Mouse (Mus musculus) layer of hippocampus, adult 18-20 months (tissue): ENCODE data around the gene Vmn2r82. TPM values are rescaled to one million over a fixed set of nuclear protein-coding genes. Genes with fewer than 3 reads are reported as not detected.
"Not testable (repeated sequence)": the region's sequence is repeated elsewhere in the genome, so short reads cannot be mapped to it uniquely, and the experiment has no call there.

Source experiments
- DNase-seq, 2 experiments: peaks; one replicate each; pipeline ENCODE4 v3.0.0; 2022; ENCODE audit warnings: low spot score in 2 of 2
- long read RNA-seq: library from polyadenylated mRNA; stranded (forward); transcript quantifications from one replicate; pipeline ENCODE4 v2.0.0, GENCODE M21; 2021
- total RNA-seq, 2 experiments: library from RNA; stranded (reverse); gene quantifications; 2 replicates each; pipeline ENCODE4 v1.2.3; 2021

Vmn2r82 gene
- total RNA-seq, result not detected
- long read RNA-seq, result 0 reads

GRCm38 (mm10) chr10:79356220-79356619, at the start of gene Vmn2r82:
Vmn2r82 (plus strand) TSS chr10:79356520.
- not testable (repeated sequence) for DNase-seq

GRCm38 (mm10) chr10:79322033-79322736, 34.1 kb upstream of the Vmn2r82 start:
- peak in 1 of 2 experiments; percentile 1 for DNase-seq

- no peak for DNase-seq
Observed at GRCm38 (mm10) chr10:79322737-79323086, 33.6 kb upstream of the Vmn2r82 start.

GRCm38 (mm10) chr10:79399946-79400700, 43.8 kb downstream of the Vmn2r82 start:
- not testable (repeated sequence) for DNase-seq

- DNase-seq, result no peak
Observed at GRCm38 (mm10) chr10:79417142-79417771, 60.9 kb downstream of the Vmn2r82 start.

- not testable (repeated sequence) for DNase-seq
Observed at GRCm38 (mm10) chr10:79417772-79418170, 61.5 kb downstream of the Vmn2r82 start.

GRCm38 (mm10) chr10:79435141-79435820, 79.0 kb downstream of the Vmn2r82 start:
- not testable (repeated sequence) for DNase-seq

Other genes starting within 250 kb of the Vmn2r82 start
- not detected for gene Vmn2r80, start 207.8 kb upstream of the Vmn2r82 start, total RNA-seq
- gene Vmn2r81, start 108.8 kb upstream of the Vmn2r82 start, total RNA-seq, result not detected
- not detected for gene Vmn2r83, start 112.2 kb downstream of the Vmn2r82 start, total RNA-seq
- 1 to 10 TPM; 5.8 to 6.7 TPM for gene Plpp2, start 177.3 kb downstream of the Vmn2r82 start, total RNA-seq
- 10 to 100 TPM; 54.6 to 61.8 TPM for gene Mier2, start 198.7 kb downstream of the Vmn2r82 start, total RNA-seq
- gene Theg, start 230.8 kb downstream of the Vmn2r82 start, total RNA-seq, result under 1 TPM in 1 of 2 experiments, not detected in 1; 0.79 TPM